Mouse (Mus musculus) T-helper 2 cell (primary cell): ENCODE data around the gene Slc39a11.

Experiments
- in situ Hi-C: fragments of 300-600 bp; cut with MboI, MseI; formaldehyde crosslinking; loops from one replicate; pipeline ENCODE4 v1.15.1; 2025; ENCODE audit warnings: high pct_unique_total_duplicates

The Slc39a11 gene

DNA sequence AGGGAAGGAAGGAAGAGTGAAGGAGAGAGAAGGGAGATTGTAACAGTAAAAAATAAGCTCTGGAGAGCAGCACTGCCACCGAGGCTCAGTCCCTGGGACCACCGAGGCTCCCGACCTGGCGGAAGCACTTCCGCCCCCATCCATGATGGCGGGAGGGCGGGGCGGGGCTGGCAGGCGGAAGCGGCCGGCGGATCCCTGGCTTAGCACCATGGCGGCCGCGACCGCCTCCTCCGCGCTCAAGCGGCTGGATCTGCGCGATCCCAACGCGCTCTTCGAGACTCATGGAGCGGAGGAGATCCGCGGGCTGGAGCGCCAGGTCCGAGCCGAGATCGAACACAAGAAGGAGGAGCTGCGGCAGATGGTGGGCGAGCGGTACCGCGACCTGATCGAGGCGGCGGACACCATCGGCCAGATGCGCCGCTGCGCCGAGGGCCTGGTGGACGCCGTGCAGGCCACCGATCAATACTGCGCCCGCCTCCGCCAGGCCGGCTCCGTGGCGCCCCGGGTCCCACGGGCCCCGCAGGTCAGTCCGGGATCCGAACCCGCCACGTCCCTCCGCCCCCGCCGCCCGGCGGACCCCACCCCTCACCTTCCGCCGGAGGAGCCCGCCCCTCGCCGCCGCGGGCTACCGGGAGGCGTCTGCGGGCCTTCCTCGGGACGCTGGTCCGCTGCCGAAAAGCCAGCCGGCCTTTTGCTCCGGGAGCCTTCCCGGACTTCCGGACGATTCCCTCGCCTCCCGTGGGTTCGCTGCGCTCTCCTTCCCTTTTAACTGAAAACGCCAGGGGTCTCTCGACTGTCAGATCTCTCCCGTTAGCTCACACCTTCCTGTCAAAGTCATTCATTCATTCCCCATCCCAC, at the start of gene Slc39a11:
Gene Slc39a11 (minus strand): TSS at position 727 of the 858 bp plus-strand sequence.
- in situ Hi-C loops = loop anchor here (5.0 kb wide), 1 partner anchor 93 kb away; no protein-coding TSS in a partner anchor

DNA sequence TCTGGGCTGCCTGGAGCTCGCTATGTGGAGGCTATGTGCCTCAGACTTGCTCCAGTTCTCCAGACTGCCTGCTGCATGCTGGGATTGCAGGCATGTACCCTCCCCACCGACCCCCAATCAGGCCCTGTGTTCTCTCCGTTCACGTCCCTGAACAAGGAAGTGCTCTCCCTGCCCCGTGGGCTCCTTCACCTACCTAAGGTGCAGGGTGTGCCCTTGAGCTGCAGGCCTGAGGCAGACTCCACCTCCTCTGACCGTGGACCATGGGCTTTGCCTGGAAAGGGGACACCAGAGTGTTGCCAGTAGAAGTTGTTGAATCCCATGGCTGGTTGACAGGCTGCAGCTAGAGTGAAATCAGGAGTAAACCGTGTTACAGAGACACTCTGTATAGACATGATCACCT, 49.8 kb upstream of the Slc39a11 start:
- in situ Hi-C loops = loop anchor here (5.0 to 25.0 kb wide), 2 partner anchors 113 to 663 kb away; no protein-coding TSS in a partner anchor

GRCm38 (mm10) chr11:113698013-113698545, 48.2 kb upstream of the Slc39a11 start:
- in situ Hi-C loops = no loop called here

GRCm38 (mm10) chr11:113697571-113697970, 47.7 kb upstream of the Slc39a11 start:
- in situ Hi-C loops = no loop called here

DNA sequence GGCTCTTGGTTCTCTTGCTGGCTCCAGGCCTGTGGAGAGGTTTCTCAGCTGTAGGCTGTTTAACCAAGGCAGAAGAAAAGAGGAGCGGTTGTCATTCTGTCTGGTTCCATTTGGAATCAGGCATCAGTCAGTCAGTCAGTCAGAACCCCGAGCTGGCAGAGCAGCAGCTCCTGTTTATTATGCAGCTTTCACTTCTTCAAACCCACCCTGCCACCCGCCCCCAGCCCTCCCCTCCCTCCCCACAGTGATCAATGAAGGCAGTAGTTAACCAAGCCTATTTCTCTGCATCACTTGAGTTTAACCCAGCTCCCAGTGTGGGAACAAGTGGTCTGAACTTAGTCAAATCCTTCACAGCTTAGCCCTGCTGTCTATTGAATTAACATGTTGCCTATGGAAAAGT, 42.0 kb upstream of the Slc39a11 start:
- in situ Hi-C loops = no loop called here

GRCm38 (mm10) chr11:113691318-113691717, 41.4 kb upstream of the Slc39a11 start:
- in situ Hi-C loops = no loop called here

GRCm38 (mm10) chr11:113690506-113690905, 40.6 kb upstream of the Slc39a11 start:
- in situ Hi-C loops = no loop called here

- in situ Hi-C loops = loop anchor here (10.0 kb wide), 1 partner anchor 68 kb away; the partner anchor contains the start of gene Cdc42ep4
Observed at GRCm38 (mm10) chr11:113687031-113687430, 37.2 kb upstream of the Slc39a11 start.

- in situ Hi-C loops = loop anchor here (10.0 kb wide), 1 partner anchor 70 kb away; the partner anchor contains the start of gene Cdc42ep4
Observed at GRCm38 (mm10) chr11:113684707-113685426, 35.0 kb upstream of the Slc39a11 start.

- in situ Hi-C loops = loop anchor here (10.0 kb wide), 1 partner anchor 71 kb away; the partner anchor contains the start of gene Cdc42ep4
Observed at GRCm38 (mm10) chr11:113683957-113684706, 34.3 kb upstream of the Slc39a11 start, which contains the start of the genes Fam104a and D11Wsu47e. Gene Fam104a (minus strand): TSS chr11:113684155. Gene D11Wsu47e (plus strand): TSS chr11:113684412.

- in situ Hi-C loops = loop anchor here (10.0 kb wide), 1 partner anchor 71 kb away; the partner anchor contains the start of gene Cdc42ep4
Observed at GRCm38 (mm10) chr11:113683627-113683956, 33.7 kb upstream of the Slc39a11 start.

DNA sequence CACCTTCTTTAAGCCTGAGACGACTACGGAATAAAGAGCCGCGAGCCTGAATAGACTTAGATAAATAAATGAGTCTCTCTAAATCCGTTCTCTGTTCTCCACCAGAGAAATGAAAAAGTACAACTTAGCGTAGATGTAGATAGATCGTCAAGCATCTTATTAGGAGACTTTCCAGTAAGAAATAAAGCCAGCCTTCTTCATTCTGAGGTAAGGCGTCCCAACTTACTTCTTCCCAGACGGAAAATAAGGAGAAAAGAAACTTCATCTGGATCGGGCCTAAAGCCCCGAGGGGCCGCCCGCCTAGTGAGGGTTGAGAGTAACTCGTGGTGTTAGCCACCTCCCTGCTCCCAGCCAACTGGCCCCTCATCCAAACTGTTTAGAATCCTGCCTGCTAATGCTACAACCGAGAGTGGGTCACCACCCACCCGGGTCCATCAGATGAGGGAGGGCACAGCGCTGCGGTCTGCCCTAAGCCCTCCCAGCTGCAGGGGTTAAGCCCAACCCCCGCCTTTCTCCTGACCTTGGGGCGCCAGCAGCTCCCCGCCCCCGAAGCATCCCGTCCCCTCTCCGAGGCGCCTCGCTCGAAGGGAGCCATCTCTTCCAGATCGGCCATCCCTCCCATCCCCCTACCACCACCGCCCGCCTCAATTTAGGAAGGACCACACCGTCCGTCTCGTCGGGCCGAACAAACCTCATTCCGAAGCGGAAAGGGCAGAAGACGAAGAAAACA, 33.2 kb upstream of the Slc39a11 start:
- in situ Hi-C loops = loop anchor here (10.0 kb wide), 1 partner anchor 72 kb away; the partner anchor contains the start of gene Cdc42ep4

DNA sequence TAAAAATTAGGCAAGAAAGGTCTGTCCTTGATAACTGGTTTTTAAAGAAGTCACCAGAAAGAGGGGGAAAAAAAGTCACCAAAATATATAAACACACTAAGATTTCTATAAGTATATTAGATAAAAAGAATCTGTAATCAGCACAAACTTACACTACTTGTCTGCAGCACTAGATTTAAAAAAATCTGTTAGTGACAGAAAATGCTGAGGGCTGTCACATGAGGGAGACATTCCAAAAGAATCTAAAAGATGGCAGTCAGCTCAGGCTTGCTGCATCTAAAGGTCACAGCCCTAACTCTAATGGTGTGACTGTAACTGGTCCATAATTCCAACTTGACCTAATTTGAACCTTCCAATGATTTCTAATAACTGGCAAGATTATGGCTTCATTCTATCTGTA, 32.1 kb upstream of the Slc39a11 start:
- in situ Hi-C loops = loop anchor here (10.0 kb wide), 1 partner anchor 73 kb away; the partner anchor contains the start of gene Cdc42ep4

- in situ Hi-C loops = loop anchor here (10.0 kb wide), 1 partner anchor 74 kb away; the partner anchor contains the start of gene Cdc42ep4
Observed at GRCm38 (mm10) chr11:113680954-113681353, 31.1 kb upstream of the Slc39a11 start.

DNA sequence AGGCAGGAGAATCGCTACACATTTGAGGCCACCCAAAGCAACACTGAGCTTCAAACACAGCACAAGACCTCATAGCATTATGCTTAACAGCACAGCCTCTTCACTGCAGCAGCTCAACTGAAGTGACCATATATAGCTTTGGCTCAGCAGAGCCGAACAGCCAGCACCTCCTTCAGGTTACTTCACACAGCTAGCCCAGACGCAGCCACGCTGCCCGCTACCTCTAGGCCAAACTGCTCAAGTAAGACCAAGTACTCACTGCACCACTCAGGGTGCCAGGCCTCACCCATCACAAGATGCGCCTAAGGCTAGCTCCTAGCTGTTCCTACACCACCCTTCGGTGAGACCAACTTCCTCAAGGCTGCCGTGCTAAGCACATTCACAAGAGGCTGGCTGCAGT, 28.5 kb upstream of the Slc39a11 start:
- in situ Hi-C loops = no loop called here

- in situ Hi-C loops = no loop called here
Observed at GRCm38 (mm10) chr11:113677378-113677777, 27.5 kb upstream of the Slc39a11 start.

- in situ Hi-C loops = no loop called here
Observed at GRCm38 (mm10) chr11:113676847-113677246, 27.0 kb upstream of the Slc39a11 start.

- in situ Hi-C loops = no loop called here
Observed at GRCm38 (mm10) chr11:113674595-113674994, 24.7 kb upstream of the Slc39a11 start.

DNA sequence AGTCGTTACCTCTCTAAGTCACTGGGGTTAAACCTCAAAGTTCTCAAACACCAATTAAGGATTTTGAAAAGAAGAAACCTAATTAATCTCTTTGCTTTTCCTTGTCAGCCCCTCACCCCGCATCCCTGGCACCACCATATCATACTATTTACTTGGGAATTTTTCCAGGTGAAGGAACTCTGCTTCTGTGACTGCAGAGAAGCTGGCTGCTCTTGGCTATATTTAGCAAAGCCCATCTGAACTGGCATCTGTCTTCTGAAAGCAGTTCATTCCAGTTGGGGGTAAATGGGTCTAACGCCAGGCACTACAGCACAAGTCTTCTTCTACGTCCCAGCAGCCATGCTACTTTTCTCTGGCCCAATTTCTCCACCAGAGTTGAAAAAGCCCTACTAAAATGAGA, 23.7 kb upstream of the Slc39a11 start:
- in situ Hi-C loops = no loop called here

DNA sequence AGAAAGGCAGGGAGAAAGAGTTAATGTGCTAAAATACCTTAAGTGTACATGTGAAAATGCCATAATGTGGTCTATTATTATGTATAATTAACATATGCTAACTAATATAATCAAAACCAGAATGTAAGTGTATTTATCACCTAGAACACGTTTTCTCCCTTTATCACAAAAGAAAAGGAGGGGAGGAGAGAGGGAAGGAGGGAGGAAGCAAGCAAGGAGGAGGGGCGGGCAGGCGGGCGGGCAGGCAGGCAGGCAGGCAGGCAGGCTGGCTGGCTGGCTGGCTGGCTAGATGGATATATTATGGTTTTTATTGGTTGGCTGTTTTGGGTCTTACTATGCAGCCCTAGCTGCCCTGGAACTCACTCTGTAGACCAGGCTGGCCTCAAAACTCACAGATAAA, 19.8 kb upstream of the Slc39a11 start:
- in situ Hi-C loops = no loop called here
